Mouse (Mus musculus) MEL-GATA-1-ER (cell line): ENCODE measurements around the gene Hes2.

Source experiments
- DNase-seq: peaks from one replicate; pipeline ENCODE4 v3.0.0-alpha.2; 2012; ENCODE audit warnings: low read depth; ENCODE audit errors: extremely low read depth

Hes2 gene

GRCm38 (mm10) chr4:152185510-152186204 is 27.0 kb downstream of the Hes2 start:
- DNase-seq, result no peak

- DNase-seq, result no peak
Measured at GRCm38 (mm10) chr4:152186205-152187082, 27.8 kb downstream of the Hes2 start.

GRCm38 (mm10) chr4:152187142-152187541 is 28.5 kb downstream of the Hes2 start:
- DNase-seq, result no peak

- DNase-seq, result no peak
Measured at GRCm38 (mm10) chr4:152188651-152189050, 30.0 kb downstream of the Hes2 start.

GRCm38 (mm10) chr4:152189071-152189470 is 30.4 kb downstream of the Hes2 start:
- DNase-seq, result no peak

GRCm38 (mm10) chr4:152189691-152190090 is 31.0 kb downstream of the Hes2 start:
- DNase-seq, result no peak

- DNase-seq, result no peak
Measured at GRCm38 (mm10) chr4:152190096-152190653, 31.5 kb downstream of the Hes2 start.

GRCm38 (mm10) chr4:152190701-152191100 is 32.0 kb downstream of the Hes2 start:
- DNase-seq, result no peak

- no peak for DNase-seq
Measured at GRCm38 (mm10) chr4:152192569-152192968, 33.9 kb downstream of the Hes2 start.

GRCm38 (mm10) chr4:152194476-152195175 is 36.0 kb downstream of the Hes2 start:
- no peak for DNase-seq

GRCm38 (mm10) chr4:152196276-152196675 is 37.6 kb downstream of the Hes2 start:
- no peak for DNase-seq

GRCm38 (mm10) chr4:152197545-152197944 is 38.9 kb downstream of the Hes2 start:
- DNase-seq, result no peak

GRCm38 (mm10) chr4:152199617-152200016 is 41.0 kb downstream of the Hes2 start:
- DNase-seq, result no peak

- DNase-seq, result no peak
Measured at GRCm38 (mm10) chr4:152201492-152201891, 42.8 kb downstream of the Hes2 start.

- DNase-seq, result no peak
Measured at GRCm38 (mm10) chr4:152202418-152202817, 43.8 kb downstream of the Hes2 start.

- DNase-seq, result no peak
Measured at GRCm38 (mm10) chr4:152202905-152203304, 44.2 kb downstream of the Hes2 start.

- no peak for DNase-seq
Measured at GRCm38 (mm10) chr4:152204663-152205062, 46.0 kb downstream of the Hes2 start.

- DNase-seq, result no peak
Measured at GRCm38 (mm10) chr4:152206199-152206598, 47.5 kb downstream of the Hes2 start.

- DNase-seq, result no peak
Measured at GRCm38 (mm10) chr4:152209623-152210022, 51.0 kb downstream of the Hes2 start.
